Mouse (Mus musculus) hindbrain, embryonic 15.5 days (tissue): Measurements from ENCODE around the gene Bckdk. TPM values are rescaled to one million over a fixed set of nuclear protein-coding genes. Genes with fewer than 3 reads are reported as not detected.

Experiments
- ATAC-seq: fragments of 200-750 bp; cut with Nextera tagmentation; 2 replicates; pipeline ENCODE4 v1.8.0; 2017; ENCODE audit warnings: low read depth, moderate number of reproducible peaks, moderate TSS enrichment; ENCODE audit not compliant: low FRiP score
- H3K27ac ChIP-seq: fragments of 300-500 bp; sonication (generic); replicated peaks from 2 replicates; pipeline ENCODE4 v1.5.1; 2015; ENCODE audit warnings: mild to moderate bottlenecking, inconsistent platforms
- H3K27me3 ChIP-seq: fragments of 300-500 bp; sonication (generic); 2 replicates; pipeline ENCODE4 v1.6.1; 2015; ENCODE audit warnings: control low read depth, inconsistent platforms
- H3K36me3 ChIP-seq: fragments of 300-500 bp; sonication (generic); 2 replicates; pipeline ENCODE4 v1.6.1; 2015; ENCODE audit warnings: control low read depth, inconsistent platforms
- H3K4me1 ChIP-seq: fragments of 300-500 bp; sonication (generic); replicated peaks from 2 replicates; pipeline ENCODE4 v1.6.1; 2015; ENCODE audit warnings: control low read depth, inconsistent platforms
- H3K4me2 ChIP-seq: fragments of 300-500 bp; sonication (generic); 2 replicates; pipeline ENCODE4 v1.6.1; 2015; ENCODE audit warnings: moderate library complexity, mild to moderate bottlenecking, inconsistent platforms
- H3K4me3 ChIP-seq: fragments of 300-500 bp; sonication (generic); 2 replicates; pipeline ENCODE4 v1.5.1; 2015; ENCODE audit warnings: mild to moderate bottlenecking, inconsistent platforms
- H3K9ac ChIP-seq: fragments of 300-500 bp; sonication (generic); 2 replicates; pipeline ENCODE4 v1.6.1; 2015; ENCODE audit warnings: inconsistent platforms
- H3K9me3 ChIP-seq: fragments of 300-500 bp; sonication (generic); 2 replicates; pipeline ENCODE4 v1.6.1; 2016; ENCODE audit warnings: control low read depth, inconsistent platforms
- WGBS: fragments of 180-500 bp; shearing (Covaris S2); methylation state at CpG from one replicate; pipeline ENCODE4 v1.1.7; 2015; 5-methylcytosine and 5-hydroxymethylcytosine counted together
- polyA plus RNA-seq: library from polyadenylated mRNA; unstranded; fragments of >200 nt; fragmentation: Nextera tagmentation; extraction: Ambion mirVana; gene quantifications from 2 replicates; pipeline ENCODE4 v1.2.1, GENCODE M21; 2015

The Bckdk gene
- polyA plus RNA-seq, result 61.6 and 65.4 TPM in 2 replicates

DNA sequence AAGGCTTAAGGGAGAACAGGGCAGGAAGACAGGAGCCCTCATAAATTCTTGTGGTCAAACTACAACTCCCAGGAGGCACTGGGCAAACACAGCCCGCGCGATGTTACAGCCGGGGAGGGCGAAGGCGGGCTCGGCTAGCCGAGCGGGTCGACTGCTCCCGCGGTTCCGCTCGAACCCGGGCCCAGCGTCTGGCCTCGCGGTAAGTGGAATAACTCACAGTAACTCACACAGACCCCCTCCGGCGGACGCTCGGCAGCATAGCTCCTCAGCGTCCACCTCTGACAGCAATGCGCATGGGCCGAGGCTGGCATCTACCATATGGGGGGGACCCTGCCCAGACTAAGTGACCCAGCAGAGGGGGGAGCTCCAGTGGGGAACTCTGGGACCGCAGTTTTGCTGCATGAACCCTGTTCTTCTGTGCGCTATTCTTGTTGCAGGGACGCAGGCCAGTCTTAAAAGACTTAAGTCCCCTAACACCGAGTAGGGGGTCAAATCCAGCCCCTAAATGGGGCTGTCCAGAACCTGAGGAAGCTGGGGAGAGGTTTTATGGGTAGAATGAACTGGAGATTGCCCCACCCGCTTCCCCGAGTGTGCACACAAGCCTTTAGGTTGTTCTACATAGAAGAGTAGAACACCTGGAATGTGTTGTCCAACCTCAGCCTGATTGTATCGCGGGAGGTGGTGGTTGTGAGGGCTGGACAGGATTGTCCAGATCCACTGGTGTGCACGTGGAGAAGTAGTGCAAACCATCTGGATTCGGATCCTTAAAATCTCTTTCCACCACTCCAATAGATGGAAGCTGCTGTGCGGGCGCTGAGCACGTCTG, at the start of gene Bckdk:
Bckdk (plus strand) TSS at position 112 of the 826 bp plus-strand sequence.
- no peaks in the 10 kb centered on the region for H3K9me3 ChIP-seq
- ATAC-seq, result peak; percentile 93
- peaks cover 20% of the 10 kb centered on the region for H3K36me3 ChIP-seq
- H3K9ac ChIP-seq, result peak within 1 kb of the TSS; percentile 66
- peak within 1 kb of the TSS; percentile 84 for H3K27ac ChIP-seq
- H3K27me3 ChIP-seq, result no peaks in the 10 kb centered on the region
- H3K4me2 ChIP-seq, result peak within 1 kb of the TSS; percentile 72
- peaks cover 14% of the 10 kb centered on the region for H3K4me1 ChIP-seq
- WGBS, result 9% methylated on average over 38 of the region's 38 CpGs
- peak within 1 kb of the TSS; percentile 51 for H3K4me3 ChIP-seq

DNA sequence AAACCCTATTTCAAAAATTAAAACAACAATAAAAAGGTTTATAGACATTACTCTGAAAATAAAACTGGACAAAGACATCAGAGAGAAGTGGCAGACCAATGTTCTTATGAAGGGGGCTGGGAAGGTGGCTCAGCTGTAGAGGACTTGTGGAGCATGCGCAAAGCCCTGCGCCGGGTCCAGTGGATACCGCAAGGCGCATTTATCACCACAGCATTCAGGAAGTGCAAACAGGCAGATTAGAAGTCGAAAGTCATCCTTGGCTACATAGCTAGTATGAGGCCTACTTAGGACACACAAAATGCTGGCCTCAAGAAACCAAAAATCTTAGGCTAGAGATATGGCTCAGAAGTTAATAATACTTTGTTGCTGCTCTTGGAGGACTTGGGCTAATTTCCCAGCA, 45.6 kb upstream of the Bckdk start:
- no peak overlapping the region for H3K4me2 ChIP-seq
- H3K9me3 ChIP-seq, result no peaks in the 10 kb centered on the region
- no peak overlapping the region for H3K9ac ChIP-seq
- WGBS, result 94% methylated on average over 6 of the region's 6 CpGs
- H3K27me3 ChIP-seq, result no peaks in the 10 kb centered on the region
- ATAC-seq, result no peak
- H3K4me1 ChIP-seq, result no peaks in the 10 kb centered on the region
- H3K4me3 ChIP-seq, result no peak overlapping the region
- H3K36me3 ChIP-seq, result 0 out of 2 replicates have a peak, but pooled peaks cover 3% of the 10 kb centered on the region
- H3K27ac ChIP-seq, result no peak overlapping the region

DNA sequence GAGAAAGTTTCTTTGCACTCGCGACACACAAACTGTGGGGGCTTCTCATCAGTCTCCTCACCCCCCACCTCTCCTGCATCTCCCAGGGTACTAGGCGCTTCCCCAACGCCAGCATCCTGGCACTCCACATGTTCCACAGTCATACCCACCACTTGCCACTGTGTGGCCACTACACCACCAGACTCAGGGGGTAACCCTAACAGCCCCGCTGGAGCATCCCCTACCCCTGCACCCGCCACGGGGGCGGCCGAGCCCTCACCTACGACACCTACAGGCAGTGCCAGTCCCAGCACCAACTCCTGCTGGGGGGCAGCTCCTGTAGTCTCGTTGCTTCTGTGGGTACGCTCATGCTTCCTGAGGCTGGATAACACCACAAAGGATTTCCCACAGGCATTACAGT, 37.4 kb upstream of the Bckdk start:
- no peak overlapping the region for H3K9ac ChIP-seq
- H3K27ac ChIP-seq, result no peak overlapping the region
- H3K9me3 ChIP-seq, result no peaks in the 10 kb centered on the region
- no peak overlapping the region for H3K4me2 ChIP-seq
- H3K4me3 ChIP-seq, result no peak overlapping the region
- H3K36me3 ChIP-seq, result peaks cover 41% of the 10 kb centered on the region
- no peaks in the 10 kb centered on the region for H3K27me3 ChIP-seq
- ATAC-seq, result 0 out of 2 replicates have a peak, but pooled peaks have one; percentile 51
- peaks cover 13% of the 10 kb centered on the region for H3K4me1 ChIP-seq
- WGBS, result 95% methylated on average over 12 of the region's 12 CpGs

DNA sequence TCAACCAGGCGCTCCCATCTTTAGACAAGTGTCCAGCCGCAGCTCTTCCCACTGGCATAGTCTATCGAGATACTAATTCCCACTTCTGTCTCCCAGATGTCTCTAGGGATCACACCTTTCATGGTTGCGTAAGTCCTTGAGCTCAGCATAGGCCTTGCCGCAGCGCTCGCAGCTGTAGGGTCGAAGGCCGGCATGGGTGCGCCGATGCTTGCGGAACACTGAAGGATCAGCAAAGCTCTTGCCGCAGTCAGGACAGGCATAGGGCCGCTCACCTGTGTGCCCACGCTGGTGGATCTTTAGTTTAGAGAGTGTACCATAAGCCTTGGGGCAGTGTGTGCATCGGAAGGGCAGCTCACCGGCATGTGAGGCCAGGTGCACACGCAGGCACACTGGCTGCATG, 36.2 kb upstream of the Bckdk start:
- Histone ChIP-seq H3K36me3 (peaks cover 38% of the 10 kb centered on the region), H3K4me1 (peaks cover 13% of the 10 kb centered on the region)

DNA sequence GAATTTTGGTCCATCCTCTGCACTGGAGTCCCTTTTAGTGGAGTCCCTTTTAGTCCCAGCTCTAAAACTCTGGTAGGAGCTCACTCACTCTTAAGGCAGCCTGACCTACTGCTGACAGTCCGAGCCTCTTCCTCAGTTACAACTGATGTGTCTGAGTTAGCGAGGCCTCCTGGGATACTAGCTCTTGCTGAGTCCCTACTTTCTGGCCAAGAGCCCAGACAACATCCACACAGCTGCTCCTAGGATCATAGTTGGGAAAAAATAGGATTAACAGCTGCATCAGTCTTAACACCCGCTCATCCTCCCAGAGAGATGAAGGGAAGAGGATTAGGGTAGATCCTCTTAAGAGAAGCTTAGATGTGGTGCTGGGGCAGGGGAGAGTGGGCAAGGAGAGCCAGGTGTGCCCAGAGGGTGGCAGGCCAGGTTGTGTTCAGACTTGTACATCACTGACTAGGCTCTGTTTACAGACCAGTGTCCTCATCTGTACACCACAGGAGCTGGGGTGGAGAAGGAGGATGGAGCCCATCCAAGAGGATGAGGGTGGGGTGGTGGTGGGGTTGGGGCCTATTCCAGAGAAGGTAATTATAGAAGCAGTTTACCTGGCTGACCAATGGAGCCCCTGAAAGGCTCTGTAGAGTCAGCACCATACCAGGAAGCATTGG, 34.6 kb upstream of the Bckdk start:
- Histone ChIP-seq H3K27ac (0 out of 2 replicates have a peak overlapping the region, but pooled peaks have one; percentile 8), H3K9ac (no peak overlapping the region), H3K4me1 (peaks cover 29% of the 10 kb centered on the region), H3K27me3 (no peaks in the 10 kb centered on the region), H3K4me2 (no peak overlapping the region), H3K4me3 (no peak overlapping the region), H3K9me3 (no peaks in the 10 kb centered on the region), H3K36me3 (peaks cover 37% of the 10 kb centered on the region)
- whole genome bisulfite sequencing, result 64% methylated on average over 3 of the region's 3 CpGs
- ATAC-seq, result no peak

More for the DNA sequence above, 36.2 kb upstream of the Bckdk start:
- Histone ChIP-seq H3K27me3 (no peaks in the 10 kb centered on the region), H3K4me2 (no peak overlapping the region), H3K9ac (no peak overlapping the region), H3K27ac (no peak overlapping the region), H3K4me3 (no peak overlapping the region), H3K9me3 (no peaks in the 10 kb centered on the region)
- no peak for ATAC-seq
- WGBS, result 97% methylated on average over 18 of the region's 18 CpGs

DNA sequence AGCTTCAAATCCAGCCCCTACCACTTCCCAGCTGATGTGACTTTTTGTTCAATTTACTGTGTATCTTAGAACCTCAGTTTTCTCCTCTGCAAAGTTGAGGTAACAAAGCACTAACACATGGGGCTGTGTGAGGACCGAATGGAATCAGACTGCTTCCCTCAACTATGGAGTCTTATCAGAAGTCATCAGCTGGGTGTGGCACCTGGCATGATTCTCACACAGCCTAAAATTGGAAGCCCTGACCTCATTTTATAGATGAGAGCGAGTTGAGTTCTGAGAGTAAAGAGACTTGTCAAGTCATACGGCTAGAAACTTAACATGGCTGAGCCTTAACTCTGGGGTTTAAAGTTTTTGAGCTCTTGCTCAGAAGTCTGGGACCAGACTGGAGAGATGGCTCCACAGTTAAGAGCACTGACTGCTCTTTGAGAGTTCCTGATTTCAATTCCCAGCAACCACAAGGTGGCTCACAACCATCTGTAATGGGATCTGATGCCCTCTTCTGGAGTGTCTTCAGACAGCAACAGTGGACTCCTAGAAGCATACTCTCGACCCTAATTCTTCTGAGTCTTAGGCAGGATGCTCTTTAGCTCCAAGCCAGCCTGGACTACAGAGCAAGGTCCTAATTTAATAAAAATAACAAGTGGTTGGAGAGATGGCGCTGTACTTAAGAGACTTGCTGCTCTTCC, 33.6 kb upstream of the Bckdk start:
- H3K27ac ChIP-seq, result no peak overlapping the region
- peaks cover 32% of the 10 kb centered on the region for H3K36me3 ChIP-seq
- H3K9ac ChIP-seq, result no peak overlapping the region
- no peaks in the 10 kb centered on the region for H3K27me3 ChIP-seq
- H3K4me1 ChIP-seq, result peaks cover 34% of the 10 kb centered on the region
- 83% methylated on average over 5 of the region's 5 CpGs for WGBS
- no peak overlapping the region for H3K4me2 ChIP-seq
- no peak overlapping the region for H3K4me3 ChIP-seq
- ATAC-seq, result no peak
- H3K9me3 ChIP-seq, result no peaks in the 10 kb centered on the region

DNA sequence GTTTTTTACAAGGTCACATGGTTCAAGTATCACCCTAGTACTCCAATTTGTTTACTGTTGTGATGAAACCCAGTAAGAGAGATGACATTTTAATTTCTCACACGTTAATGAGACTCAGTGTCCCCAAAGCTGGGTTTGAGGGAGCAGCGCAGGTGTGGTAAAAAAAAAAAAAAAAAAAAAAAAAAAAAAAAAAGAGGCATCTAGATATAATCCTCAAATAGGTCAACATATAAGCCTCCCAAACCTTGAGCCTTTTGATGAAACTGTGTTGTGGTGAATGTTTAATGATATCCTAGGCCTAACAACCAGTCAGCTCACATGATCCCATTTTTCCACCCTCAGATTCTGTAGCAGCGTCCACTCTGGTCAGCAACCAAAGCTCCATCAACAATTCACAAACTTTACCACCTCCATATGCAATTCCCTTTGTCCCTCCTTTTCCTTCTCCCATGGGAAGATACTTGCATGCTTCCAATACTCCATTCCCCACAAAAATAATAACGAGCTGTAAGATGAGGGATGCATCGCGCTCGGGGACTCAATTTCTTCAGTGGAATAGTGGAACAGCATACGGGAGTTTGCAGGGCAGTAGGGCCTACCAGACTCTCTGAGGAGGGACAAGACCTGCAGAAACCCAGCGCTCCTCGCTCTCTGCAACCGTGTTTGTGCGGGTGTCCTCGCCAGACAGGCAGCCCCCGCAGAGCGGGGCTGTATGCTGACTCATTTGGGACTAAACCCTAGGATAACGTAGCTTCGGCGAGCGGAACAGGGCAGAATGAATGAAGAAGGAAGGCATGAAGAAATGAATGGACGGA, 28.9 kb upstream of the Bckdk start:
- peaks cover 34% of the 10 kb centered on the region for H3K4me1 ChIP-seq
- peak overlapping the region; percentile 100 for H3K27ac ChIP-seq
- no peaks in the 10 kb centered on the region for H3K27me3 ChIP-seq
- H3K4me3 ChIP-seq, result peak overlapping the region; percentile 90
- ATAC-seq, result peak; percentile 52
- peak overlapping the region; percentile 96 for H3K9ac ChIP-seq
- peaks cover 23% of the 10 kb centered on the region for H3K36me3 ChIP-seq
- no peaks in the 10 kb centered on the region for H3K9me3 ChIP-seq
- H3K4me2 ChIP-seq, result peak overlapping the region; percentile 76
- WGBS, result 3% methylated on average over 20 of the region's 20 CpGs

DNA sequence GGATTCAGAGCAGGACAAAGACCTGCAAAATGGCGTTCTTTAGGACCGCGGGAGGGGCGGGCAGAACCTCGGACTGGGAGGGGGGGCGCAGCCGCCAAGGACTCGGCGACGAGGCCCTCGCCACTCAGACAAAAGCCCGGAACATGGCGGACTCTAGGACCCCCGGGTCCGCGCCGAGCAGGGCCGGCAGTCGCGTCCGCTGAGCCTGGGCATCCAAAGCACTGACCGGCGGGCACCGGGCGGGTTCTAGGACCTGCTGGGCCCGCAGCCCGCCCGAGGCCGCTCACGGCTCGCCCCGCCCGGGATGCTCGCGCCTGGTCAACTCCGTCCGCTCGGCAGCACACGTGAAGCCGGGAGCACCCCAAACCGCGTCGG, 28.3 kb upstream of the Bckdk start:
- peak overlapping the region; percentile 90 for H3K4me3 ChIP-seq
- H3K4me1 ChIP-seq, result peaks cover 34% of the 10 kb centered on the region
- peaks cover 25% of the 10 kb centered on the region for H3K36me3 ChIP-seq
- H3K27me3 ChIP-seq, result no peaks in the 10 kb centered on the region
- peak overlapping the region; percentile 96 for H3K9ac ChIP-seq
- WGBS, result under 1% methylated on average over 31 of the region's 43 CpGs
- peak overlapping the region; percentile 76 for H3K4me2 ChIP-seq
- peak; percentile 96 for ATAC-seq
- H3K27ac ChIP-seq, result peak overlapping the region; percentile 100
- H3K9me3 ChIP-seq, result no peaks in the 10 kb centered on the region

DNA sequence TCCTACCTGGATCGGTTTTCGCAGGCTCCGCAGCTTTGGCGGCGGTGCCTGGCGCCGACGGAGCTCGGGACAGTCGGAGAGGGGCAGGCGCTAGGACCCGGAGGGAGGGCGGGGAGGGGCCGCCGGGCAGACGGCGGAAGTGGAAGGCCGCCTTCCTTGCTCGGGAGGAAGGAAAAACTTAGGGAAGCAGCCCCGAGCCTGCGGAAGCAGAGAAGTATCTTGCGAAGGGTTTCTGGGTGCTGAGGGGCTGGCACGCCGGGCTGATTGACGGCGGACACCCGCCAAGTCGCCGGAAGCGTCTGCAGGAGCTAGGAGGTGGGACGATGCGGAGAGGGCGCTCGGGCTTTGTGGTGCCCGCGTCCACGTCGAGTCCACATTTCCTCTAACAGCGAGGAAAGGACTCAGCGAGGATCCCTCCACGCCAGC, 27.8 kb upstream of the Bckdk start, which contains the start of gene Zfp646:
Zfp646 (plus strand) TSS at position 181 of the 426 bp plus-strand sequence.
- peak; percentile 88 for ATAC-seq
- Histone ChIP-seq H3K27ac (peak within 1 kb of the TSS; percentile 100), H3K36me3 (peaks cover 27% of the 10 kb centered on the region), H3K4me2 (peak within 1 kb of the TSS; percentile 76), H3K9me3 (no peaks in the 10 kb centered on the region), H3K27me3 (no peaks in the 10 kb centered on the region), H3K4me3 (peak within 1 kb of the TSS; percentile 90), H3K9ac (peak within 1 kb of the TSS; percentile 96), H3K4me1 (peaks cover 34% of the 10 kb centered on the region)
- WGBS, result under 1% methylated on average over 41 of the region's 41 CpGs

DNA sequence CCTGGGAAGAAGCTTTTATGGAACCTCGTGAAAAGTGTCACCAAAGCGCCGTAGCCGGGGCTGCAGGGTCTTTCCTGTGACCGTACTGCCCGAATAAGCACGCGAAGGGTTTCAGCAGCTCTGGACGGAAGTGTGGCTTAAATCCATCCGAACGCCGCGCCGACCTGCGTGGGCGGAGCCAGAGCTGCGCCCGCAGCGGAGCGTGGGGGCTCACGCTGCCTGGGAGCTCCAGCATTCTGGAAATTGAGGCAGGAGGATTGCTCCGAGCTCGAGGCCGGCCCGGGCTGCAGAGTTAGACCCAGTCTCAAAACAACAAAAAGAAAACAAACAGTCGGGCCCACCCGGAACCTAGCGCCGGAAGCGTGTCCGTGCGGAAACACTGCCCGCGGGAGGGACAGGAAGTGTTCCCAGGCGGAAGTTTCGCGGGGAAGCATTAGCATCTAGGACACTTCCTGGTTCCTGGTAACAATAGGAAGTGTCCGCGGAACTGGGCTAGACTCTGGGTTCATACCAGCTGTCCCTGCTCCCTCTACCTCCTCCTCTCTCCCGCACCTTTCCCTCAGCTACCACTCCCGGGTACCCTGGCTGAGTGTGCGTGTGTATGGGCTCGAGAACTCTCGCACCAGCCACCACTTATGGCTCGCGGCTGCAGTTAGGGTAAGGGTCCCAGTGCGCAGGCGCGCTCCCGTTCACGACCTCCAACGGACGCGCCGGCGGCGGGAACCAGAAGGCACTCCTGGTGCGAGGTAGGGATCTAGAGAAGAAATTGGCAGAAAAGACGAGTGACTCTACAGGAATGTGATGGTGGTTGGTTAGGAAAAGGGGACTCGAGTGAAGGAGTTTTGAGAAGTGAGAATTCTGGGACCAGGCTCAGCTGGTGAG, 27.2 kb upstream of the Bckdk start, which contains the start of gene Zfp668:
Zfp668 (minus strand) TSS at position 362 of the 882 bp plus-strand sequence.
- no peaks in the 10 kb centered on the region for H3K27me3 ChIP-seq
- peak within 1 kb of the TSS; percentile 76 for H3K4me2 ChIP-seq
- peaks cover 34% of the 10 kb centered on the region for H3K4me1 ChIP-seq
- no peaks in the 10 kb centered on the region for H3K9me3 ChIP-seq
- H3K9ac ChIP-seq, result peak within 1 kb of the TSS; percentile 96
- peak within 1 kb of the TSS; percentile 100 for H3K27ac ChIP-seq
- under 1% methylated on average over 60 of the region's 60 CpGs for WGBS
- ATAC-seq, result peak; percentile 69
- peak within 1 kb of the TSS; percentile 90 for H3K4me3 ChIP-seq
- H3K36me3 ChIP-seq, result peaks cover 33% of the 10 kb centered on the region
